Mouse (Mus musculus) forebrain, embryonic 15.5 days (tissue): Measurements from ENCODE around the gene Myoz1. TPM values are rescaled to one million over a fixed set of nuclear protein-coding genes. Genes with fewer than 3 reads are reported as not detected.
"Not testable (repeated sequence)": the region's sequence is repeated elsewhere in the genome, so short reads cannot be mapped to it uniquely, and the experiment has no call there.

Experiments
- ATAC-seq: fragments of 200-750 bp; cut with Nextera tagmentation; replicated peaks from 2 replicates; pipeline ENCODE4 v1.8.0; 2017; ENCODE audit warnings: mild to moderate bottlenecking, moderate TSS enrichment, moderate library complexity
- H3K27ac ChIP-seq: fragments of 300-500 bp; sonication (generic); replicated peaks from 2 replicates; pipeline ENCODE4 v1.5.1; 2015; ENCODE audit warnings: mild to moderate bottlenecking, inconsistent platforms
- H3K27me3 ChIP-seq: fragments of 300-500 bp; sonication (generic); 2 replicates; pipeline ENCODE4 v1.6.1; 2015; ENCODE audit warnings: inconsistent platforms
- H3K36me3 ChIP-seq: fragments of 300-500 bp; sonication (generic); 2 replicates; pipeline ENCODE4 v1.6.1; 2015; ENCODE audit warnings: mild to moderate bottlenecking, inconsistent platforms
- H3K4me1 ChIP-seq: fragments of 300-500 bp; sonication (generic); 2 replicates; pipeline ENCODE4 v1.6.1; 2015; ENCODE audit warnings: inconsistent platforms
- H3K4me2 ChIP-seq: fragments of 300-500 bp; sonication (generic); replicated peaks from 2 replicates; pipeline ENCODE4 v1.6.1; 2015; ENCODE audit warnings: mild to moderate bottlenecking, inconsistent platforms
- H3K4me3 ChIP-seq: fragments of 300-500 bp; sonication (generic); 2 replicates; pipeline ENCODE4 v1.5.1; 2015; ENCODE audit warnings: mild to moderate bottlenecking, inconsistent platforms
- H3K9ac ChIP-seq: fragments of 300-500 bp; sonication (generic); replicated peaks from 2 replicates; pipeline ENCODE4 v1.6.1; 2015; ENCODE audit warnings: mild to moderate bottlenecking, inconsistent platforms
- H3K9me3 ChIP-seq: fragments of 300-500 bp; sonication (generic); 2 replicates; pipeline ENCODE4 v1.6.1; 2016; ENCODE audit warnings: inconsistent platforms
- WGBS: fragments of 180-500 bp; shearing (Covaris S2); methylation state at CpG from one replicate; pipeline ENCODE4 v1.1.7; 2015; ENCODE audit warnings: mixed read lengths; 5-methylcytosine and 5-hydroxymethylcytosine counted together
- polyA plus RNA-seq: library from polyadenylated mRNA; unstranded; fragments of >200 nt; fragmentation: Nextera tagmentation; extraction: Ambion mirVana; gene quantifications from 2 replicates; pipeline ENCODE4 v1.2.1, GENCODE M21; 2015

The Myoz1 gene
- polyA plus RNA-seq, result not detected in 2 replicates

GRCm38 (mm10) chr14:20656361-20656760 lies at the start of gene Myoz1:
TSS of gene Myoz1 (minus strand) at chr14:20656540.
- no peak within 1 kb of the TSS for H3K27ac ChIP-seq
- no peak within 1 kb of the TSS for H3K4me2 ChIP-seq
- no peak within 1 kb of the TSS for H3K9ac ChIP-seq
- no peak for ATAC-seq
- no peaks in the 10 kb centered on the region for H3K36me3 ChIP-seq
- H3K4me3 ChIP-seq, result no peak within 1 kb of the TSS
- WGBS, result 37% methylated on average over 11 of the region's 11 CpGs
- no peaks in the 10 kb centered on the region for H3K27me3 ChIP-seq
- peaks cover 3% of the 10 kb centered on the region; the same call in 1 of the 2 replicates for H3K4me1 ChIP-seq
- no peaks in the 10 kb centered on the region for H3K9me3 ChIP-seq

GRCm38 (mm10) chr14:20703461-20703860 lies 47.1 kb upstream of the Myoz1 start:
- peak overlapping the region; percentile 88 for H3K9ac ChIP-seq
- peak overlapping the region; percentile 94 for H3K27ac ChIP-seq
- H3K9me3 ChIP-seq, H3K27me3 ChIP-seq, ATAC-seq: not testable (repeated sequence)
- peak overlapping the region; percentile 58 for H3K4me2 ChIP-seq
- H3K4me1 ChIP-seq, result peaks cover 58% of the 10 kb centered on the region
- H3K4me3 ChIP-seq, result peak overlapping the region; percentile 91
- whole genome bisulfite sequencing, result 8% methylated on average over 8 of the region's 8 CpGs
- peaks cover 17% of the 10 kb centered on the region for H3K36me3 ChIP-seq

GRCm38 (mm10) chr14:20702741-20703381 lies 46.5 kb upstream of the Myoz1 start, which contains the start of gene Chchd1:
TSS of gene Chchd1 (plus strand) at chr14:20703006.
- Histone ChIP-seq H3K27ac (peak within 1 kb of the TSS; percentile 94), H3K4me2 (peak within 1 kb of the TSS; percentile 58), H3K27me3 (no peaks in the 10 kb centered on the region), H3K4me1 (peaks cover 62% of the 10 kb centered on the region), H3K36me3 (peaks cover 19% of the 10 kb centered on the region), H3K4me3 (peak within 1 kb of the TSS; percentile 91), H3K9ac (peak within 1 kb of the TSS; percentile 88), H3K9me3 (no peaks in the 10 kb centered on the region)
- peak; percentile 64 for ATAC-seq
- under 1% methylated on average over 61 of the region's 61 CpGs for WGBS

GRCm38 (mm10) chr14:20702096-20702740 lies 45.9 kb upstream of the Myoz1 start:
- no peaks in the 10 kb centered on the region for H3K9me3 ChIP-seq
- peak overlapping the region; percentile 88 for H3K9ac ChIP-seq
- peaks cover 19% of the 10 kb centered on the region for H3K36me3 ChIP-seq
- H3K27me3 ChIP-seq, result no peaks in the 10 kb centered on the region
- peak overlapping the region; percentile 91 for H3K4me3 ChIP-seq
- peak overlapping the region; percentile 94 for H3K27ac ChIP-seq
- ATAC-seq, result peak; percentile 35
- peak overlapping the region; percentile 58 for H3K4me2 ChIP-seq
- H3K4me1 ChIP-seq, result peaks cover 68% of the 10 kb centered on the region
- WGBS, result 17% methylated on average over 15 of the region's 15 CpGs

GRCm38 (mm10) chr14:20701554-20701953 lies 45.2 kb upstream of the Myoz1 start:
- Histone ChIP-seq H3K9ac (peak overlapping the region; percentile 88), H3K36me3 (peaks cover 19% of the 10 kb centered on the region), H3K27ac (no peak overlapping the region), H3K27me3 (no peaks in the 10 kb centered on the region), H3K4me2 (peak overlapping the region; percentile 58), H3K9me3 (no peaks in the 10 kb centered on the region), H3K4me3 (peak overlapping the region; percentile 91; the same call in 1 of the 2 replicates), H3K4me1 (peaks cover 70% of the 10 kb centered on the region)
- no peak for ATAC-seq
- WGBS, result 76% methylated on average over 8 of the region's 8 CpGs

- 82% methylated on average over 3 of the region's 3 CpGs for WGBS
- Histone ChIP-seq H3K36me3 (peaks cover 19% of the 10 kb centered on the region), H3K4me3 (no peak overlapping the region), H3K4me1 (peaks cover 79% of the 10 kb centered on the region), H3K9ac (no peak overlapping the region), H3K9me3 (no peaks in the 10 kb centered on the region), H3K4me2 (no peak overlapping the region), H3K27ac (no peak overlapping the region), H3K27me3 (no peaks in the 10 kb centered on the region)
- no peak for ATAC-seq
These were observed 44.0 kb upstream of the Myoz1 start for GRCm38 (mm10) chr14:20700362-20700761.

GRCm38 (mm10) chr14:20698515-20698914 lies 42.2 kb upstream of the Myoz1 start:
- Histone ChIP-seq H3K27me3 (no peaks in the 10 kb centered on the region), H3K9me3 (no peaks in the 10 kb centered on the region), H3K36me3 (peaks cover 16% of the 10 kb centered on the region), H3K9ac (0 out of 2 replicates have a peak overlapping the region, but pooled peaks have one; percentile 10), H3K4me3 (no peak overlapping the region), H3K4me1 (peaks cover 77% of the 10 kb centered on the region), H3K4me2 (no peak overlapping the region), H3K27ac (no peak overlapping the region)
- WGBS, result 84% methylated on average over 2 of the region's 2 CpGs
- ATAC-seq, result no peak

- ATAC-seq, result no peak
- H3K9me3 ChIP-seq, result no peaks in the 10 kb centered on the region
- H3K4me2 ChIP-seq, result peak overlapping the region; percentile 76
- H3K9ac ChIP-seq, result peak overlapping the region; percentile 92; the same call in 1 of the 2 replicates
- H3K4me3 ChIP-seq, result peak overlapping the region; percentile 86
- no peaks in the 10 kb centered on the region for H3K27me3 ChIP-seq
- H3K27ac ChIP-seq, result peak overlapping the region; percentile 9; the same call in 1 of the 2 replicates
- H3K36me3 ChIP-seq, result peaks cover 30% of the 10 kb centered on the region
- peaks cover 70% of the 10 kb centered on the region for H3K4me1 ChIP-seq
- 6% methylated on average over 1 of the region's 1 CpGs for WGBS
These were observed 40.6 kb upstream of the Myoz1 start for GRCm38 (mm10) chr14:20696986-20697385.

GRCm38 (mm10) chr14:20695761-20696520 lies 39.6 kb upstream of the Myoz1 start:
- peaks cover 60% of the 10 kb centered on the region for H3K4me1 ChIP-seq
- H3K4me3 ChIP-seq, result peak overlapping the region; percentile 86
- peak overlapping the region; percentile 92 for H3K9ac ChIP-seq
- H3K27ac ChIP-seq, result peak overlapping the region; percentile 98
- peaks cover 41% of the 10 kb centered on the region for H3K36me3 ChIP-seq
- H3K27me3 ChIP-seq, result no peaks in the 10 kb centered on the region
- H3K4me2 ChIP-seq, result peak overlapping the region; percentile 76
- no peak for ATAC-seq
- WGBS, result 14% methylated on average over 27 of the region's 27 CpGs
- no peaks in the 10 kb centered on the region for H3K9me3 ChIP-seq

GRCm38 (mm10) chr14:20694884-20695760 lies 38.8 kb upstream of the Myoz1 start, which contains the start of gene Fut11:
TSS of gene Fut11 (plus strand) at chr14:20694968.
- H3K27ac ChIP-seq, result peak within 1 kb of the TSS; percentile 98
- H3K4me1 ChIP-seq, result peaks cover 53% of the 10 kb centered on the region
- peak; percentile 92 for ATAC-seq
- H3K9ac ChIP-seq, result peak within 1 kb of the TSS; percentile 92
- H3K36me3 ChIP-seq, result peaks cover 47% of the 10 kb centered on the region
- under 1% methylated on average over 111 of the region's 111 CpGs for WGBS
- peak within 1 kb of the TSS; percentile 86 for H3K4me3 ChIP-seq
- no peaks in the 10 kb centered on the region for H3K9me3 ChIP-seq
- peak within 1 kb of the TSS; percentile 76 for H3K4me2 ChIP-seq
- H3K27me3 ChIP-seq, result no peaks in the 10 kb centered on the region
